Mouse (Mus musculus) hindbrain, embryonic 15.5 days (tissue): ENCODE measurements at regions not wholly inside any gene's neighbourhood (a gene's known extent, or its start where the extent isn't known, plus 50 kb on each side); places are given as distances from the start of the nearest gene placed in this dataset.
"Not testable (repeated sequence)": the region's sequence is repeated elsewhere in the genome, so short reads cannot be mapped to it uniquely, and the experiment has no call there.

Experiments
- ATAC-seq: fragments of 200-750 bp; cut with Nextera tagmentation; 2 replicates; pipeline ENCODE4 v1.8.0; 2017; ENCODE audit warnings: low read depth, moderate number of reproducible peaks, moderate TSS enrichment; ENCODE audit not compliant: low FRiP score
- H3K27ac ChIP-seq: fragments of 300-500 bp; sonication (generic); replicated peaks from 2 replicates; pipeline ENCODE4 v1.5.1; 2015; ENCODE audit warnings: mild to moderate bottlenecking, inconsistent platforms
- H3K27me3 ChIP-seq: fragments of 300-500 bp; sonication (generic); 2 replicates; pipeline ENCODE4 v1.6.1; 2015; ENCODE audit warnings: control low read depth, inconsistent platforms
- H3K36me3 ChIP-seq: fragments of 300-500 bp; sonication (generic); 2 replicates; pipeline ENCODE4 v1.6.1; 2015; ENCODE audit warnings: control low read depth, inconsistent platforms
- H3K4me1 ChIP-seq: fragments of 300-500 bp; sonication (generic); replicated peaks from 2 replicates; pipeline ENCODE4 v1.6.1; 2015; ENCODE audit warnings: control low read depth, inconsistent platforms
- H3K4me2 ChIP-seq: fragments of 300-500 bp; sonication (generic); 2 replicates; pipeline ENCODE4 v1.6.1; 2015; ENCODE audit warnings: moderate library complexity, mild to moderate bottlenecking, inconsistent platforms
- H3K4me3 ChIP-seq: fragments of 300-500 bp; sonication (generic); 2 replicates; pipeline ENCODE4 v1.5.1; 2015; ENCODE audit warnings: mild to moderate bottlenecking, inconsistent platforms
- H3K9ac ChIP-seq: fragments of 300-500 bp; sonication (generic); 2 replicates; pipeline ENCODE4 v1.6.1; 2015; ENCODE audit warnings: inconsistent platforms
- H3K9me3 ChIP-seq: fragments of 300-500 bp; sonication (generic); 2 replicates; pipeline ENCODE4 v1.6.1; 2016; ENCODE audit warnings: control low read depth, inconsistent platforms
- WGBS: fragments of 180-500 bp; shearing (Covaris S2); methylation state at CpG from one replicate; pipeline ENCODE4 v1.1.7; 2015; 5-methylcytosine and 5-hydroxymethylcytosine counted together

DNA sequence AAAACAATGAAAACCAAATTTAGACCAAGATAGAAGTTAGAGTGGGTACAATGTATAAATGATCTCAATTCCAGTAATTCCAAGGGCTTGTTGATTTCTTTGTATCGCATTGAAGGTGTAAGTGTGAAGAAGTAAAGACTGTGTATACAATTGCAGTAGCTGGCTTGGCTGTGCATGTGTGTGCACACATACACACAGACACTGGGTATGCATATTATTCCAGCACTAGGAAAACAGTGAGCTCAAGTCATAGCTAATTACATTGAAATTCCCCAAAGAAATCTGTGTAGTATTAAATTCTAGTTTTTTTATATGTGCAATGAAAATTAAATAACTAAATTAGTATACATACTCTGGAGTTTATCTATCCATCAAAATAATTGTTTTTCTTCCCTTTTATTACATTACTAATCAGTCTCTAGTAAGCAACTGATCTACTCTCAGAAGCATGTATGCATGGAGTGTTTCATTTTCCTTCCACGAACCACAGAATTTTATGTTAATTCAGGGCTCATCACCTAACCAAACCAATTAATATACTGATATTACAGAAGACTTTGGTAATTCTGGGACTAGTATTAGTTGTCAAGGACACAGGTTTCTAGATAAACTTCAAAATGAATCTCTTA, 56.5 kb downstream of the Gm8797 start:
- Histone ChIP-seq H3K4me1 (no peaks in the 10 kb centered on the region), H3K4me3 (no peak overlapping the region), H3K36me3 (no peaks in the 10 kb centered on the region), H3K27me3 (no peaks in the 10 kb centered on the region), H3K4me2 (no peak overlapping the region), H3K9me3 (no peaks in the 10 kb centered on the region), H3K9ac (no peak overlapping the region), H3K27ac (no peak overlapping the region)
- WGBS = 85% methylated on average over 2 of the region's 2 CpGs
- ATAC-seq = no peak

DNA sequence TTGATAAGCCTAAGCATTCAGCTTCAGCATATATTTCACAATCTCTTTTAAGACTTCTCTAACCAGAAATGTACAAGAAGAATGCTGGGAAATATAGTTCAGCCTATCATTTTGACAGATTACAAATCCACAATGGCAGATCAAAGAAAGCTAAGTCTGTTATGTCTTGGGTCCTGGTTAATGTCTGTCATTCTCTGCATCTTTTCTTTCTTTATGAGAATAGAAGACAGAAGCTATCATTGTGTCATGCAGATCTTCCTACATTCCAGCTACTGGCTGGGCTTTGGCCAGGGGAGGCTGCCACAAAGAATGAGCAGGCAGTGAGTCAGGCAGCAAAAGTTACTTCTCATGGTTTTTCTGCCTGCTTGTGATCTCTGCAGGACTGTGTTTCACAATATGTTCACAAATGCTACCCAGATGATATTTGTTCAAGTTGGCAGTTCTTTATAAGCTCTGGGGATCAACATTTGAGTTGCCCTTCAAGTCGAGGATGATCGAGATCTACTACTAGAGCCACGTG, 60.5 kb downstream of the Gm8797 start:
- H3K4me2 ChIP-seq = no peak overlapping the region
- no peaks in the 10 kb centered on the region for H3K36me3 ChIP-seq
- H3K27ac ChIP-seq = no peak overlapping the region
- no peak for ATAC-seq
- 90% methylated on average over 3 of the region's 3 CpGs for WGBS
- H3K9me3 ChIP-seq = no peaks in the 10 kb centered on the region
- no peaks in the 10 kb centered on the region for H3K4me1 ChIP-seq
- H3K27me3 ChIP-seq = no peaks in the 10 kb centered on the region
- H3K4me3 ChIP-seq = no peak overlapping the region
- H3K9ac ChIP-seq = no peak overlapping the region

DNA sequence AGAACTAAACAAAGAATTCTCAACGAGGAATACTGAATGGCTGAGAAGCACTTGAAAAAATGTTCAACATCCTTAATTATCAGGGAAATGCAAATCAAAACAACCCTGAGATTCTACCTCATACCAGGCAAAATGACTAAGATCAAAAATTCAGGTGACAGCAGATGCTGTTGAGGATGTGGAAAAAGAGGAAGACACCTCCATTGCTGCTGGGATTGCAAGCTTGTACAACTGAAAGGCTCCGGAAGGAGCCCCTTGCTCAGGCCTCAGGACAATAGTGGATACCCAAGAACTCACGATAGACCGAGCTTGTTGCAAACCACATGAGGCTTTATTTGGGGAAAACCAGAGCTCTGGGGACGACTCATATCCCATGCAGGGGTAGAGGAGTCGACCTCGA, 69.6 kb downstream of the Gm8797 start:
- WGBS = 90% methylated on average over 7 of the region's 7 CpGs
- not testable (repeated sequence) for H3K4me2 ChIP-seq, H3K9ac ChIP-seq

DNA sequence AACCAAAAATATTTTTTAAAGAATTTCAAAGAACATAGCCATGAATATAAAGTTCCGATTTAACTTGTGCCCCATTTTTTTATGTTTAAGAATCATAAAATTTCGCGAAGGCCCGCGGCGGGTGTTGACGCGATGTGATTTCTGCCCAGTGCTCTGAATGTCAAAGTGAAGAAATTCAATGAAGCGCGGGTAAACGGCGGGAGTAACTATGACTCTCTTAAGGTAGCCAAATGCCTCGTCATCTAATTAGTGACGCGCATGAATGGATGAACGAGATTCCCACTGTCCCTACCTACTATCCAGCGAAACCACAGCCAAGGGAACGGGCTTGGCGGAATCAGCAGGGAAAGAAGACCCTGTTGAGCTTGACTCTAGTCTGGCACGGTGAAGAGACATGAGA, 109.6 kb downstream of the Gm8797 start:
- not testable (repeated sequence) for H3K9me3 ChIP-seq, H3K36me3 ChIP-seq, ATAC-seq, H3K4me3 ChIP-seq, H3K4me2 ChIP-seq, H3K9ac ChIP-seq, H3K27me3 ChIP-seq, H3K4me1 ChIP-seq, H3K27ac ChIP-seq
- 27% methylated on average over 20 of the region's 20 CpGs for whole genome bisulfite sequencing

More for the DNA sequence above, 69.6 kb downstream of the Gm8797 start:
- H3K36me3 ChIP-seq, H3K4me1 ChIP-seq, H3K27ac ChIP-seq, H3K27me3 ChIP-seq, H3K4me3 ChIP-seq, ATAC-seq, H3K9me3 ChIP-seq: not testable (repeated sequence)

DNA sequence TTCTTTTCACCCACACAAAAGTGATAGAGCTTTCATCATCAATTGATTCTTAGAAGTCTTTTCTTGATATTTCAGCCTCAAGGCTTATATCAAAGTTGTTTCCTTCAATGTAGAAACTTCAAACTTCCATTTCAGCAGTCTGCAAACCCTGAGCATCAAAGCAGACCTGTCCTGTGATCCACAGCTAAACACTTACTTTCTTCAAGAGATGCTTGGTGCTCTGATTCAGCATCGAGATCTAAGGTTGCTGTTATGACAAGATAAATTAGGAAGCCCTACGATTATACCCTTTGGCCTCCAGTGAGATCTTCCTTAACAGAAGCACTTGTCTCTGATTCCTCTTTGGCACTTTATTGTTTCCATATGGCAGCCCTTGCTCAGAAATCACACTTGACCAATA, 119.8 kb downstream of the Gm8797 start:
- H3K9ac ChIP-seq = no peak overlapping the region
- no peaks in the 10 kb centered on the region for H3K9me3 ChIP-seq
- no peaks in the 10 kb centered on the region for H3K4me1 ChIP-seq
- 81% methylated on average over 2 of the region's 2 CpGs for WGBS
- no peaks in the 10 kb centered on the region for H3K27me3 ChIP-seq
- no peak overlapping the region for H3K4me3 ChIP-seq
- no peak overlapping the region for H3K27ac ChIP-seq
- H3K4me2 ChIP-seq = no peak overlapping the region
- no peak for ATAC-seq
- H3K36me3 ChIP-seq = no peaks in the 10 kb centered on the region

DNA sequence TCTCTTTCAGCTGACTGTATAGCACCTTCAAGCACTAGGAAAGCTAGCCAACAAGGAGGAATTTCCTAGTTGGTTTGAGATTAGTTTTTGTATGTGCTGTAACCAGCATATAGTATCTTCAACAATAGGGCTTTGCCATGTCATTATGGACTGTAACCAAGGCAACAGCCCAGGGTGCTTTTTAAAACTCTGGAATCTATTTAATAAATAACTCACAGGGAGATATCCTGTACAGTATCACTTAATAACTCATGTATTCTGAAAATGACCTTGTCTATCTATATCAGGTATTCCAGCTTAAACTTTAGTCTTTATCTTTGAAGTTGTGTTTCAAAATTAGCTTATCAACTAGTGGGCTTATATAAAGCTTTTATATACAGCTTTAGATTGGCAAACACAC, 128.5 kb downstream of the Gm8797 start:
- Histone ChIP-seq H3K4me2 (no peak overlapping the region), H3K27me3 (no peaks in the 10 kb centered on the region), H3K36me3 (no peaks in the 10 kb centered on the region), H3K4me1 (no peaks in the 10 kb centered on the region), H3K9me3 (no peaks in the 10 kb centered on the region), H3K9ac (no peak overlapping the region), H3K27ac (no peak overlapping the region), H3K4me3 (no peak overlapping the region)
- no peak for ATAC-seq

DNA sequence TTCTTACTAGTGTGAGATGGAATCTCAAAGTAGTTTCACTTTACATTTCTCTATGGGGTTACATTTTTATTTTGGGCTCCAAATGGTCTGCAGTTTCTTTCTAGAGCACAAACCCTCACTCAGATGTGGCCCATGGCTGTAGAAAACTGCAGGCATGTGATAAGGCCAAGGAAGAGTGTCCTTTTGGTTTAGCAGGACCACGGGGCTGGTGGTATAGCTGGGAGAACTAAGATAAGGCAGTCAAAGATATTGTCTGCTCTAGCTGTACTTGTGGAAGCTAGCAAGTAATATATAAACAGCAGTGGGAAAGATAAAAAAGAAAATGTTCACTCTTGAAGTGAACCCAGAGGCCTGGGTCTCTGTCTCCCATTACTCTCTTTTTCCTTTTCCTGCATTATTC, 166.9 kb downstream of the Gm8797 start:
- Histone ChIP-seq H3K9ac (no peak overlapping the region), H3K36me3 (no peaks in the 10 kb centered on the region), H3K27me3 (no peaks in the 10 kb centered on the region), H3K4me1 (no peaks in the 10 kb centered on the region), H3K4me3 (no peak overlapping the region), H3K27ac (no peak overlapping the region), H3K4me2 (no peak overlapping the region), H3K9me3 (no peaks in the 10 kb centered on the region)
- 94% methylated on average over 1 of the region's 1 CpGs for WGBS
- ATAC-seq = no peak

DNA sequence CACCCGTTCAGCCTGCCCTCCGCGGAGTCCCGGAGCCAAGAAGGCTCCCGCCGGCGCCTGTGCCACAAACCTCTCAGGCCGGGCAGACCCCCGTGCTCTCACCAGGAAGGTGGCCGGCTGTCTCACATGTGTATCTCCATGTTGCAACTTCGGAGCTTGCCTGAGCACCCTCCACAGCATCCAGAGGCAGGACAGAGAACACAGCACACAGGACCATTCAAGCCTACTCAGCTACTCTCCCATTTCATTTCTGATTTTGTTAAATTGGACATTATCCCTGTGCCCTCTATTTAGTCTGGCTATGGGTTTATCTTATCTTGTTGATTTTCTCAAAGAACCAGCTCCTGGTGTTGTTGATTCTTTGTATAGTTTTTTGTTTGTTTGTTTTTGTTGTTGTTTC, 199.6 kb downstream of the Gm8797 start:
- H3K9ac ChIP-seq, H3K36me3 ChIP-seq, H3K27ac ChIP-seq, H3K4me3 ChIP-seq, ATAC-seq, H3K4me2 ChIP-seq, H3K27me3 ChIP-seq, H3K4me1 ChIP-seq, H3K9me3 ChIP-seq: not testable (repeated sequence)
- 93% methylated on average over 11 of the region's 11 CpGs for WGBS

DNA sequence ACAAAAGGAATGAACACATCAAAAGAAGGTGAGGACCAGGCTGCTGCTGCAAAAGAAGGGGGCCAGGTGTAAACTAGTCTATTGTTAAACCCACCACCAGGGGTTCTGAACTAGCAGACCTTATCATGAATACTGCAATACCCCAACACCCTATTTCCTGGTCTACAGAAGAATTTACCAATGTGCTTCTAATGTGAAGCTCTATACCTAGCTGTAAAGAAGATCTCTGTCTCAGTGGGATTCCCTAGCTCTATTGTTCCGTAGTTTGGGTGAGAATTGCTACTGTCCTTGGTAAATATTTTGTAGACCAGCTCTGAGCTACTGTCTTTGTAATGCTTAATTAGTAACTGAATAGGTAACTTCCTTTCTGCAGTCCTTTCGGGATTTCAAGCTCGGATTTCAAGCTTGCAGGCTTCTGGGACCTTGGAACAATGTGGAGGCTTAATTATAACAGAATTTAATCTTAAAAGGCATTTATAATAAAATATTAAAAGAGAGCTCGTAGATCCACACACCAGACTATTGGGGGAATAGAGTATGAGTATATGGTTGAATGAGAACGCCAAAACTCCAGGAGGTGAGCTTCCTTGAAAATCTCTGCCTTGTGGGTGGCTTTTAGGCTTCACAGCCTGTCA, 238.5 kb downstream of the Gm8797 start:
- not testable (repeated sequence) for H3K4me1 ChIP-seq, H3K9ac ChIP-seq, H3K27ac ChIP-seq, ATAC-seq, H3K36me3 ChIP-seq, H3K27me3 ChIP-seq, H3K4me3 ChIP-seq, H3K9me3 ChIP-seq, H3K4me2 ChIP-seq
- WGBS = 80% methylated on average over 5 of the region's 5 CpGs

DNA sequence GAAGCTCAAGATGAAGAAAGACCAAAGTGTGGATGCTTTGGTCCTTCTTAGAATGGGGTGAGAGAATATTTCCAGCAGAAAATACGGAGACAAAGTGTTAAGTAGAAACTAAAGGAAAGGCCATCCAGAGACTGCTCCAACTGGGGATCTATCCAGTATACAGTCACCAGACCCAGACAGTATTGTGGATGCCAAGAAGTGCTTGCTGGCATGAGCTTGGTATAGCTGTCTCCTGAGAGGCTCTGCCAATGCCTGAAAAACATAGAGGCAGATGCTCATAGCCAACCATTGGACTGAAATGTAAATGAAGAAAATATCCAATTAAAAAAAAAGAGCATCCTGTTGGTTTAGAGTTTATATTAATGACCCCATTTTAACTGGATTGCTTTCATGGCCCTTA, 253.8 kb downstream of the Gm8797 start:
- Histone ChIP-seq H3K27me3 (no peaks in the 10 kb centered on the region), H3K4me3 (no peak overlapping the region), H3K4me1 (no peaks in the 10 kb centered on the region), H3K4me2 (no peak overlapping the region), H3K9ac (no peak overlapping the region), H3K36me3 (no peaks in the 10 kb centered on the region), H3K27ac (no peak overlapping the region), H3K9me3 (no peaks in the 10 kb centered on the region)
- 82% methylated on average over 1 of the region's 1 CpGs for WGBS
- ATAC-seq = no peak

DNA sequence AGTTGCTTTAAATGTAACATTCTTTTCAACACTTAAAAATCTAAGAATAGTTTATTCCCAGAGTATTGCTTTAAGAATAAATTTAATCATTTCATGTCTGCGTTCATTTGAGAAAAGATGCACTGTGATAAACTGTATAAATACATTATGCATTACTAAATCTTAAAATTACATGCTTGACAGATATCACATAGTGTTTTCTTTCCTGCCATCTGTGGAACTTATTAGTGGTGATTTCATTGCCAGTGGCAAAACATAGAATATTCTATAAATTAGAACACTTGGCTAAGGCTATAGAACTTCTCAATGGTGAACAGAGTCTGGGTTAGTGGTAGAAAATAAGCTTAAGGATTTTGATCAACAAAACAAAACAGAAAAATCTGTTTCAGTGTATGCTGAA, 268.1 kb downstream of the Gm8797 start:
- H3K36me3 ChIP-seq = no peaks in the 10 kb centered on the region
- no peak overlapping the region for H3K4me3 ChIP-seq
- no peaks in the 10 kb centered on the region for H3K4me1 ChIP-seq
- WGBS = 79% methylated on average over 1 of the region's 1 CpGs
- H3K27me3 ChIP-seq = no peaks in the 10 kb centered on the region
- no peak overlapping the region for H3K9ac ChIP-seq
- H3K4me2 ChIP-seq = no peak overlapping the region
- no peak overlapping the region for H3K27ac ChIP-seq
- ATAC-seq = no peak
- no peaks in the 10 kb centered on the region for H3K9me3 ChIP-seq

DNA sequence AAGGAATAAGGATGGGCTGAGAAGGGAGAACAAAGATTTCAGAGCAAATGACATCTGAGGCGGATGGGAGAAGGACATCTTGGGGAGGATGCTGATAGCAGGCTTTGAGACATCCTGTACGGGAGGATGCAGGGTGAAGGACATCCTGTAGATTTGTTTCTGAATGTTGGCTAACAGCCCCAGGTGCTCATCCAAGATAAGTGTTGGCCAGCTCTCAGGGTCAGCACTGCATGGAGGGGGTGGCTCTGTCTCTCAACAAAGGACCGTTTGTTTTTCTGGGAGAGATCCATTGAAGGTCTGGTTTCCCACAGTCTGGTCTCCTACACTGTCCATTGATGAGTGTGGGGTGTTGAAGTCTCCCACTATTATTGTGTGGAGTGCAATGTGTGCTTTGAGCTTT, 290.7 kb downstream of the Gm8797 start:
- WGBS = 83% methylated on average over 3 of the region's 3 CpGs
- not testable (repeated sequence) for H3K4me3 ChIP-seq, H3K9ac ChIP-seq, ATAC-seq, H3K9me3 ChIP-seq, H3K27ac ChIP-seq, H3K27me3 ChIP-seq, H3K4me1 ChIP-seq, H3K4me2 ChIP-seq, H3K36me3 ChIP-seq

DNA sequence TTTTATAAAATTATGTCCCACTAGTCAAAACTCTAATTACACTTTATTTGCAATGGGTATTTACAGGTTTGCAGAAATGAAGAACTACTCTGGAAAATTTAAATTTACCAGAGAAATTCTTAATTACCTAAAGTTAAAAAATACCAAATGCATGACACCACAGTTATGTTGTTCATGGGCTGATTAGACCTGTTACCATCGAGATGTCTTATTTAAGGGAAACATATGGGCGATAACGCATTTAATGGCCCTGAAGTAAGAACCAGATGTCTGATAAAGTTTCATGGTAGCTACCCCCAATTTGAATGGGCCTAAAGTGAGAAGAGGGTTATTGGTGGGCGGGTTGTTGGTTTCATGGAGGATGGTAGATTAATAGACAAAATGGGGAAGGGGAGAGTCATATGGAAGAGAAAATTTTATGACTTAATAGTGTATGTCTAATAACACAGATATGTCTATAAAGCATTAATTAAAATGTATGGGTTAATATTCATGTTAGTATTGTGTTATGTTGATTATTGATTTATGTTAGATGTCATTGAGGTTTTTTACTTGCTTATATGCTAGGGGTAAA, 299.0 kb downstream of the Gm8797 start:
- H3K9ac ChIP-seq = no peak overlapping the region
- H3K4me3 ChIP-seq = no peak overlapping the region
- WGBS = 93% methylated on average over 4 of the region's 4 CpGs
- no peak for ATAC-seq
- no peak overlapping the region for H3K4me2 ChIP-seq
- no peak overlapping the region for H3K27ac ChIP-seq
- no peaks in the 10 kb centered on the region for H3K36me3 ChIP-seq
- H3K9me3 ChIP-seq = no peaks in the 10 kb centered on the region
- no peaks in the 10 kb centered on the region for H3K27me3 ChIP-seq
- no peaks in the 10 kb centered on the region for H3K4me1 ChIP-seq
